Mouse (Mus musculus) forebrain, embryonic 11.5 days (tissue): ENCODE data around the gene Fra10ac1. TPM values are rescaled to one million over a fixed set of nuclear protein-coding genes. Genes with fewer than 3 reads are reported as not detected.

Experiments
- ATAC-seq: fragments of 200-750 bp; cut with Nextera tagmentation; replicated peaks from 2 replicates; pipeline ENCODE4 v1.8.0; 2017; ENCODE audit warnings: moderate TSS enrichment; ENCODE audit not compliant: low FRiP score
- DNase-seq: peaks from one replicate; pipeline ENCODE4 v3.0.0-alpha.2; 2017; ENCODE audit warnings: low spot score
- H3K27ac ChIP-seq: fragments of 300-500 bp; sonication (generic); 2 replicates; pipeline ENCODE4 v1.5.1; 2014; ENCODE audit warnings: low read depth, low read length
- H3K27me3 ChIP-seq: fragments of 300-500 bp; sonication (generic); 2 replicates; pipeline ENCODE4 v1.6.1; 2014; ENCODE audit warnings: mild to moderate bottlenecking, low read length, mixed read lengths; ENCODE audit not compliant: control insufficient read depth, insufficient read depth
- H3K36me3 ChIP-seq: fragments of 300-500 bp; sonication (generic); 2 replicates; pipeline ENCODE4 v1.6.1; 2014; ENCODE audit warnings: mild to moderate bottlenecking, low read length, moderate library complexity, mixed read lengths; ENCODE audit not compliant: control insufficient read depth, insufficient read depth
- H3K4me1 ChIP-seq: fragments of 300-500 bp; sonication (generic); replicated peaks from 2 replicates; pipeline ENCODE4 v1.6.1; 2014; ENCODE audit warnings: low read length, mixed read lengths; ENCODE audit not compliant: control insufficient read depth, insufficient read depth
- H3K4me2 ChIP-seq: fragments of 300-500 bp; sonication (generic); 2 replicates; pipeline ENCODE4 v1.6.1; 2014; ENCODE audit warnings: low read depth, mild to moderate bottlenecking, low read length, moderate library complexity, mixed read lengths; ENCODE audit not compliant: severe bottlenecking
- H3K4me3 ChIP-seq: fragments of 300-500 bp; sonication (generic); 2 replicates; pipeline ENCODE4 v1.5.1; 2014; ENCODE audit warnings: low read depth, low read length
- H3K9ac ChIP-seq: fragments of 300-500 bp; sonication (generic); 2 replicates; pipeline ENCODE4 v1.6.1; 2014; ENCODE audit warnings: low read length
- H3K9me3 ChIP-seq: fragments of 300-500 bp; sonication (generic); 2 replicates; pipeline ENCODE4 v1.6.1; 2016; ENCODE audit warnings: low read length, mixed read lengths; ENCODE audit not compliant: control insufficient read depth
- WGBS: fragments of 180-500 bp; shearing (Covaris S2); extraction: QIAGEN DNeasy Blood & Tissue Kit; methylation state at CpG from one replicate; pipeline ENCODE4 v1.1.7; 2014; 5-methylcytosine and 5-hydroxymethylcytosine counted together
- polyA plus RNA-seq: library from polyadenylated mRNA; unstranded; fragments of >200 nt; fragmentation: Nextera tagmentation; extraction: Ambion mirVana; gene quantifications from 2 replicates; pipeline ENCODE4 v1.2.1, GENCODE M21; 2014

The Fra10ac1 gene
- polyA plus RNA-seq, 1 experiment from 2014 or later: 47.2 TPM

DNA sequence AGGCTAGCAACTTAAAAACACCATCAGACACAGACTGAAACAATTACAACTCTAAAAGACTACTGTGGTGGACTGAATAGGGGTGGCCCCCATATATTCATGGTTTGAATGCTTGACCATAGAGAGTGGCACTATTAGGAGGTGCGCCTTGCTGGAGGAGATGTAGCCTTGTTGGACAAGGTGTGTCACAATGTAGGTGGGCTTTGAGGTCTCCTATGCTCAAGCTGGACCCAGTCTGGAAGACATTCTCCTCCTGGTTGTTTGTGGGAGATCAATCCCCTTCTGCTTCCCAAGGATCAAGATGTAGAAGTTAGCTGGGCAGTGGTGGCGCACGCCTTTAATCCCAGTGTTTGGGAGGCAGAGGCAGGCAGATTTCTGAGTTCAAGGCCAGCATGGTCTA, 6.3 kb downstream of the Fra10ac1 start:
- H3K9ac ChIP-seq: no peak overlapping the region
- ATAC-seq (no peak), DNase-seq (no peak)
- H3K4me1 ChIP-seq: peaks cover 1% of the 10 kb centered on the region; the same call in 1 of the 2 replicates
- no peak overlapping the region for H3K27ac ChIP-seq
- no peaks in the 10 kb centered on the region for H3K27me3 ChIP-seq
- no peak overlapping the region for H3K4me2 ChIP-seq
- no peak overlapping the region for H3K4me3 ChIP-seq
- H3K9me3 ChIP-seq: no peaks in the 10 kb centered on the region
- 98% methylated on average over 3 of the region's 3 CpGs for WGBS
- no peaks in the 10 kb centered on the region for H3K36me3 ChIP-seq

DNA sequence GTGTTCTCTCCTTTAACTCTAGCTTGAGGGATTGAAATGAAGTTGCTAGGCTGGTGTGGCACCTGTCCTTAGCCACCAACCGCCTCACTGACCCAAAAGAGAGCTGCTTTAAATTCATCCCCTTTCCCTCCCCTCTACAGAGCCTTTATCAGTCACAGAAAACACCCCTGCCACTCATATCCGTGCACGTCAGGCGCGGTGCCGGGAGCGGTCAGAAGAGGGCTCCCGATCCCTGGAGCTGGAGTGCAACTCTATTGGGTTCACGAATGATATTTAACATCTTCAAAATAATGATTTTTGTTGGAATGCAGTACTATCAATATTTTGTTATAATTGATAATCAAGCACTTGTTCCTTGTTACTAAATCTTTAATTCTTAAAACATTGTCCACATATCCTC, 17.3 kb downstream of the Fra10ac1 start:
- 55% methylated on average over 9 of the region's 9 CpGs for WGBS
- no peaks in the 10 kb centered on the region for H3K9me3 ChIP-seq
- no peak overlapping the region for H3K4me2 ChIP-seq
- no peak for ATAC-seq
- H3K27ac ChIP-seq: no peak overlapping the region
- H3K36me3 ChIP-seq: no peaks in the 10 kb centered on the region; the same call in 1 of the 2 replicates
- H3K9ac ChIP-seq: no peak overlapping the region
- DNase-seq: peak; percentile 56
- no peak overlapping the region for H3K4me3 ChIP-seq
- H3K4me1 ChIP-seq: no peaks in the 10 kb centered on the region
- no peaks in the 10 kb centered on the region for H3K27me3 ChIP-seq

GRCm38 (mm10) chr19:38198731-38199130, 25.2 kb downstream of the Fra10ac1 start:
- no peaks in the 10 kb centered on the region for H3K27me3 ChIP-seq
- H3K36me3 ChIP-seq: no peaks in the 10 kb centered on the region; the same call in 1 of the 2 replicates
- H3K9ac ChIP-seq: no peak overlapping the region
- no peaks in the 10 kb centered on the region for H3K9me3 ChIP-seq
- no peak overlapping the region for H3K4me2 ChIP-seq
- no peak overlapping the region for H3K27ac ChIP-seq
- 89% methylated on average over 5 of the region's 5 CpGs for WGBS
- H3K4me1 ChIP-seq: no peaks in the 10 kb centered on the region
- H3K4me3 ChIP-seq: no peak overlapping the region
- DNase-seq (no peak), ATAC-seq (no peak)

GRCm38 (mm10) chr19:38195245-38195644, 28.7 kb downstream of the Fra10ac1 start:
- no peaks in the 10 kb centered on the region for H3K4me1 ChIP-seq
- H3K4me3 ChIP-seq: no peak overlapping the region
- no peak overlapping the region for H3K4me2 ChIP-seq
- ATAC-seq (no peak), DNase-seq (no peak)
- H3K9me3 ChIP-seq: no peaks in the 10 kb centered on the region
- no peaks in the 10 kb centered on the region for H3K27me3 ChIP-seq
- WGBS: 95% methylated on average over 4 of the region's 4 CpGs
- H3K9ac ChIP-seq: no peak overlapping the region
- no peak overlapping the region for H3K27ac ChIP-seq
- H3K36me3 ChIP-seq: no peaks in the 10 kb centered on the region

- Histone ChIP-seq H3K4me1 (no peaks in the 10 kb centered on the region), H3K27ac (no peak overlapping the region), H3K9me3 (no peaks in the 10 kb centered on the region), H3K27me3 (no peaks in the 10 kb centered on the region), H3K9ac (no peak overlapping the region), H3K36me3 (no peaks in the 10 kb centered on the region), H3K4me3 (no peak overlapping the region), H3K4me2 (no peak overlapping the region)
- ATAC-seq (no peak), DNase-seq (no peak)
- whole genome bisulfite sequencing: 81% methylated on average over 5 of the region's 5 CpGs
Measured at GRCm38 (mm10) chr19:38191446-38191845, 32.5 kb downstream of the Fra10ac1 start.

DNA sequence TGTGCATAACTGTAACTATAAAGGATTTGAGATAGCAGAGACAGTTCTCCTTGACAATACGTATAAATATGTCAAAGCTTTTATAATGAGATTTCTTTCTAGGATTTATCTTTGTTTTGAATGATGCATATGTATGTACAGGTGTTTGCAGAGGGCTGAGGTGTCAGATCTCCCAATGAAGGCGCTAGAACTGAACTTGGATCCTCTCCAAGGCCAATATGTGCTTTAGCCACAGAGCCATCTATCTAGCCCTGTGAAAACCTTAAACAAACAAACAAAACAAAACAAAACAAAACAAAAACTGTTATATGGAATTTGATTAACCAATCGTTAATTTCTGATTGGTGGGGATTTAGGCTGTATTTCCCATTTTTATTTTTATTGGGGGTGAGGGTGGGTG, 33.4 kb downstream of the Fra10ac1 start:
- no peak overlapping the region for H3K9ac ChIP-seq
- H3K4me3 ChIP-seq: no peak overlapping the region
- DNase-seq (no peak), ATAC-seq (no peak)
- no peaks in the 10 kb centered on the region for H3K27me3 ChIP-seq
- no peaks in the 10 kb centered on the region for H3K4me1 ChIP-seq
- 87% methylated on average over 3 of the region's 3 CpGs for WGBS
- H3K9me3 ChIP-seq: no peaks in the 10 kb centered on the region
- H3K4me2 ChIP-seq: no peak overlapping the region
- H3K36me3 ChIP-seq: no peaks in the 10 kb centered on the region
- H3K27ac ChIP-seq: no peak overlapping the region

- no peak for ATAC-seq
- Histone ChIP-seq H3K4me2 (no peak overlapping the region), H3K27ac (no peak overlapping the region), H3K27me3 (no peaks in the 10 kb centered on the region), H3K36me3 (no peaks in the 10 kb centered on the region), H3K4me3 (no peak overlapping the region), H3K9ac (no peak overlapping the region), H3K9me3 (no peaks in the 10 kb centered on the region), H3K4me1 (no peaks in the 10 kb centered on the region)
- WGBS: 90% methylated on average over 2 of the region's 2 CpGs
- no peak for DNase-seq
Measured at GRCm38 (mm10) chr19:38187345-38187680, 36.6 kb downstream of the Fra10ac1 start.

GRCm38 (mm10) chr19:38186631-38187344, 37.2 kb downstream of the Fra10ac1 start:
- WGBS: 88% methylated on average over 5 of the region's 5 CpGs
- no peaks in the 10 kb centered on the region for H3K36me3 ChIP-seq
- no peak for DNase-seq

DNA sequence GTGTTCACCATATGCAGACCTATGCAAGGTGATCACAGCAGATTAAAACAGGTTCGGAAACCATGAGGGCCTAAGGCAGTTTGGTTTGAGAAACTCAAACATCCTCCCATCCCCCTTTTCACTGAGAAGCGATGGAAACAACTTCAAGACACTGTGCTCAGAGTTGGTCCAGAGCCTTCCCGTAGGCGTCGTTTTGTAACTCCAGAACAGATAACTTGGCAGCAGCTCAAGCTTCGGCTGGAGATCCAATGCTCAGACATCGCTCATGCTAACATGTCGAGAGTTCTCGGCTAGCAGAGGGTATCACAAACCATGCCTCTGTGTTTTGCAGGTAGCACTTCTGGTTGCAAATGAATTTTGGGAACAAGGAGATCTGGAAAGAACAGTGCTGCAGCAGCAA, 44.3 kb downstream of the Fra10ac1 start:
- H3K27ac ChIP-seq: no peak overlapping the region
- no peak for ATAC-seq
- no peak overlapping the region for H3K9ac ChIP-seq
- no peak for DNase-seq
- H3K9me3 ChIP-seq: no peaks in the 10 kb centered on the region
- no peak overlapping the region for H3K4me2 ChIP-seq
- H3K4me1 ChIP-seq: 0 out of 2 replicates have a peak, but pooled peaks cover 2% of the 10 kb centered on the region
- H3K4me3 ChIP-seq: no peak overlapping the region
- H3K36me3 ChIP-seq: no peaks in the 10 kb centered on the region
- H3K27me3 ChIP-seq: no peaks in the 10 kb centered on the region
- WGBS: 94% methylated on average over 9 of the region's 9 CpGs

More at GRCm38 (mm10) chr19:38186631-38187344, 37.2 kb downstream of the Fra10ac1 start:
- Histone ChIP-seq H3K27ac (no peak overlapping the region), H3K4me3 (no peak overlapping the region), H3K27me3 (no peaks in the 10 kb centered on the region), H3K4me2 (no peak overlapping the region), H3K9ac (no peak overlapping the region), H3K9me3 (no peaks in the 10 kb centered on the region), H3K4me1 (no peaks in the 10 kb centered on the region)
- ATAC-seq: no peak
